Mouse (Mus musculus): ENCODE results near the gene Thy1.

Gene Thy1

GRCm38 (mm10) chr9:44033957-44034727, 9.0 kb upstream of the Thy1 start:
- no peak for DNase-seq

- no peak for DNase-seq
Observed at GRCm38 (mm10) chr9:44037106-44037505, 6.1 kb upstream of the Thy1 start.

- no peak for DNase-seq
Observed at GRCm38 (mm10) chr9:44041511-44042395, 1.4 kb upstream of the Thy1 start.

GRCm38 (mm10) chr9:44042396-44042680, 846 bp upstream of the Thy1 start:
- no peak for DNase-seq

- DNase-seq: no peak
Observed at GRCm38 (mm10) chr9:44043708-44044425, 683 bp downstream of the Thy1 start.

GRCm38 (mm10) chr9:44044426-44045157, 1.4 kb downstream of the Thy1 start:
- DNase-seq: no peak

GRCm38 (mm10) chr9:44045158-44045883, 2.1 kb downstream of the Thy1 start:
- no peak for DNase-seq

GRCm38 (mm10) chr9:44045884-44046272, 2.7 kb downstream of the Thy1 start:
- no peak for DNase-seq

GRCm38 (mm10) chr9:44046426-44046825, 3.2 kb downstream of the Thy1 start:
- DNase-seq: no peak

GRCm38 (mm10) chr9:44047071-44047470, 3.9 kb downstream of the Thy1 start:
- DNase-seq: no peak

- DNase-seq: no peak
Observed at GRCm38 (mm10) chr9:44047571-44048490, 4.6 kb downstream of the Thy1 start.

GRCm38 (mm10) chr9:44048541-44049380, 5.6 kb downstream of the Thy1 start:
- DNase-seq: no peak

- no peak for DNase-seq
Observed at GRCm38 (mm10) chr9:44049381-44050165, 6.4 kb downstream of the Thy1 start.

GRCm38 (mm10) chr9:44052855-44053254, 9.7 kb downstream of the Thy1 start:
- DNase-seq: no peak

GRCm38 (mm10) chr9:44053936-44054335, 10.8 kb downstream of the Thy1 start:
- no peak for DNase-seq

- DNase-seq: no peak
Observed at GRCm38 (mm10) chr9:44058606-44059005, 15.4 kb downstream of the Thy1 start.

GRCm38 (mm10) chr9:44065177-44065576, 22.0 kb downstream of the Thy1 start:
- DNase-seq: no peak

- DNase-seq: peak; percentile 99 to 100
Observed at GRCm38 (mm10) chr9:44066785-44067225, 23.6 kb downstream of the Thy1 start, which contains the start of gene Usp2. Gene Usp2 (plus strand): TSS chr9:44067021.
